ENCODE assay signal across 22 mouse cellular contexts in the genomic region with DNA sequence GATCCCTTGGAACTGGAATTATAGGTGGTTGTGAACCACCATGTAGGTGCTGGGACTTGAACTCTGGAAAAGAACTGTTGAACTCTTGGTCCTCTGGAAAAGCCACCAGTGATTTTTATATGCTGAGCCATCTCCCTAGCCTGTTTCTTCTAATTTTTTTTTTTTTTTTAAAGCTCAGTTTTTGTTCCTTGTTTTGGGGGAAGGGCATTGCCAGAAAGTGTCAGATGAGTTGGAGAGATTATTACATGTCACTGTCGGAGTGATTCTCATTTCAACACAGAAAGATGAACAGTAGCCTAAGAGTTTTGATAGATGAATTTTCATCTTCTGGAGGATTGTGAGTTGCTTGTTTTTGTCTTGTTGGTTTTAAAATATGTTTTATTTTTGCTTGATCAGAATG.
DNase-seq lines count a peak whose midpoint lies in the region; ATAC-seq and TF ChIP-seq lines count a peak whose summit lies in the region.
"Had no signal": no experiment of that assay in that cellular context is flagged by ENCODE, and none has a peak within 500 bp of the region (broad histone marks: within the 10 kb centered on the region; RNA-seq: fewer than 3 reads in every experiment).

No protein-coding gene starts in this region.

- H3K79me2 ChIP-seq in CH12.LX (replicated peaks; ENCODE audit: control insufficient read depth, extremely low read depth, insufficient read depth, poor library complexity, severe bottlenecking) = peaks cover 50% of the 10 kb centered on the region

- H3K9me3 ChIP-seq in CH12.LX (replicated peaks; ENCODE audit: low read length) = no peaks in the 10 kb centered on the region
- no peaks in the 10 kb centered on the region for H3K9me3 ChIP-seq in forebrain, embryonic 10.5 days
- H3K9me3 ChIP-seq: embryonic facial prominence, embryonic 10.5 days; embryonic facial prominence, embryonic 12.5 days; forebrain, embryonic 12.5 days had no signal

- peaks cover 3 to 27% of the 10 kb centered on the region in 2 experiments for H3K4me1 ChIP-seq in CH12.LX (ENCODE audit: control insufficient read depth in 1 of 2, insufficient read depth in 2 of 2)
- peaks cover under 1% of the 10 kb centered on the region; the same call in 1 of the 2 replicates for H3K4me1 ChIP-seq in forebrain, embryonic 10.5 days
- H3K4me1 ChIP-seq: forebrain, embryonic 12.5 days had no signal

- no peak overlapping the region for H3K4me2 ChIP-seq in CH12.LX (ENCODE audit: insufficient read depth, low read depth, poor library complexity, severe bottlenecking)
- H3K4me2 ChIP-seq: embryonic facial prominence, embryonic 12.5 days; forebrain, embryonic 12.5 days had no signal

- H3K27me3 ChIP-seq in CH12.LX (replicated peaks) = no peaks in the 10 kb centered on the region
- H3K27me3 ChIP-seq in forebrain, embryonic 10.5 days (ENCODE audit: poor library complexity, severe bottlenecking) = no peaks in the 10 kb centered on the region
- H3K27me3 ChIP-seq: embryonic facial prominence, embryonic 12.5 days; forebrain, embryonic 12.5 days; Patski had no signal

- peak; percentile 25; the same call in 1 of the 2 replicates for ATAC-seq in megakaryocyte, adult 5-6 weeks (ENCODE audit: poor library complexity, severe bottlenecking)
- ATAC-seq: activated CD4-positive, CD25-positive, alpha-beta regulatory T cell, adult 4 months; CD4-positive, CD25-positive, alpha-beta regulatory T cell, adult 4 months; forebrain, embryonic 14.5 days; forebrain, embryonic 16.5 days; Patski had no signal

- in situ Hi-C loops in CH12.LX (cut with MboI; ENCODE audit: low pct_ligation_motif_present, low pct_unique_long_range_greater_than_20kb, low sequenced_read_pairs) = loop anchor here (25.0 kb wide), 1 partner anchor 482 kb away; no protein-coding TSS in a partner anchor

- DNase-seq in gastrocnemius, adult 2 months = no peak
- no peak for DNase-seq in gastrocnemius, adult 18-20 months (ENCODE audit: low spot score)
- DNase-seq in CH12.LX (ENCODE audit: extremely low read depth) = no peak
- DNase-seq in forebrain, embryonic 10.5 days (ENCODE audit: extremely low spot score, low spot score) = no peak
- DNase-seq: adrenal gland, adult 8-10 months; adrenal gland, postnatal 14 days; adrenal gland, postnatal 36 days; B cell, adult 2 months; cerebellum, adult 11-12 months; cerebellum, adult 2 months; cerebellum, adult 9-10 months; cerebellum, postnatal 10 days; cerebellum, postnatal 25 days had no signal

- peaks cover 76 to 96% of the 10 kb centered on the region in 2 experiments for H3K36me3 ChIP-seq in CH12.LX (replicated peaks in 1 of 2; ENCODE audit: control insufficient read depth in 1 of 2, insufficient read depth in 1 of 2, low read length in 1 of 2)
- peaks cover 3% of the 10 kb centered on the region for H3K36me3 ChIP-seq in forebrain, embryonic 10.5 days (replicated peaks)
- H3K36me3 ChIP-seq: embryonic facial prominence, embryonic 10.5 days; embryonic facial prominence, embryonic 12.5 days; forebrain, embryonic 12.5 days had no signal

- 94% methylated on average over 1 of the region's 1 CpGs for WGBS in forebrain, embryonic 10.5 days

- TF ChIP-seq RAD21 in CH12.LX (IDR thresholded peaks at IDR 0.05; ENCODE audit: low read depth, low read length) = no peak

- intact Hi-C loops in gastrocnemius, adult 2 months (cut with DNase I) = loop anchor here (10.0 kb wide), 2 partner anchors 65 to 475 kb away; no protein-coding TSS in a partner anchor

- TF ChIP-seq POLR2A in CH12.LX (IDR thresholded peaks at IDR 0.05; ENCODE audit: low read depth, low read length) = no peak

- TF ChIP-seq CTCF in gastrocnemius, adult 2 months (IDR thresholded peaks at IDR 0.05) = no peak
- TF ChIP-seq CTCF in CH12.LX (conservative IDR thresholded peaks at IDR 0.05 in 1 of 2, IDR thresholded peaks at IDR 0.05 in 1 of 2; ENCODE audit: low read depth in 2 of 2, low read length in 2 of 2) = no peak

- H3K4me3 ChIP-seq in gastrocnemius, adult 2 months = no peak overlapping the region
- H3K4me3 ChIP-seq in CH12.LX (replicated peaks in 1 of 3; ENCODE audit: low read depth in 2 of 3, low read length in 2 of 3, poor library complexity in 1 of 3) = no peak overlapping the region
- no peak overlapping the region for H3K4me3 ChIP-seq in forebrain, embryonic 10.5 days
- H3K4me3 ChIP-seq: embryonic facial prominence, embryonic 10.5 days; embryonic facial prominence, embryonic 12.5 days; forebrain, embryonic 12.5 days had no signal

- dilution Hi-C loops in CH12.LX (cut with MboI; ENCODE audit: extremely low pct_ligation_motif_present, extremely low pct_unique_long_range_greater_than_20kb, low sequenced_read_pairs) = no loop called here

- peak overlapping the region; percentile 76; the same call in 1 of the 2 replicates for H3K27ac ChIP-seq in gastrocnemius, adult 2 months
- H3K27ac ChIP-seq in CH12.LX (ENCODE audit: insufficient read depth, low read depth) = no peak overlapping the region
- no peak overlapping the region for H3K27ac ChIP-seq in forebrain, embryonic 10.5 days
- H3K27ac ChIP-seq: embryonic facial prominence, embryonic 10.5 days; embryonic facial prominence, embryonic 12.5 days; forebrain, embryonic 12.5 days had no signal

- no peak overlapping the region for H3K9ac ChIP-seq in CH12.LX (ENCODE audit: insufficient read depth, low read depth)
- H3K9ac ChIP-seq: embryonic facial prominence, embryonic 12.5 days; forebrain, embryonic 12.5 days had no signal

- no peak for TF ChIP-seq EP300 in CH12.LX (IDR thresholded peaks at IDR 0.05; ENCODE audit: low read length)

TF ChIP-seq in CH12.LX, 34 proteins besides CTCF, POLR2A, EP300 and RAD21:
- TF ChIP-seq ZNF384 (IDR thresholded peaks at IDR 0.05; ENCODE audit: low read depth, low read length) = peak; percentile 63
- no peak for TF ChIP-seq CHD2 (IDR thresholded peaks at IDR 0.05; ENCODE audit: low read length)
- no peak for TF ChIP-seq USF1 (IDR thresholded peaks at IDR 0.05; ENCODE audit: low read depth, low read length)
- TF ChIP-seq MXI1 (IDR thresholded peaks at IDR 0.05; ENCODE audit: low read depth, low read length) = no peak
- TF ChIP-seq POLR2AphosphoS2 (IDR thresholded peaks at IDR 0.05; ENCODE audit: low read depth, low read length) = no peak
TF ChIP-seq in CH12.LX: peak in this region for 1.
